8 mouse cellular contexts compared by ENCODE assay signal in the genomic region with DNA sequence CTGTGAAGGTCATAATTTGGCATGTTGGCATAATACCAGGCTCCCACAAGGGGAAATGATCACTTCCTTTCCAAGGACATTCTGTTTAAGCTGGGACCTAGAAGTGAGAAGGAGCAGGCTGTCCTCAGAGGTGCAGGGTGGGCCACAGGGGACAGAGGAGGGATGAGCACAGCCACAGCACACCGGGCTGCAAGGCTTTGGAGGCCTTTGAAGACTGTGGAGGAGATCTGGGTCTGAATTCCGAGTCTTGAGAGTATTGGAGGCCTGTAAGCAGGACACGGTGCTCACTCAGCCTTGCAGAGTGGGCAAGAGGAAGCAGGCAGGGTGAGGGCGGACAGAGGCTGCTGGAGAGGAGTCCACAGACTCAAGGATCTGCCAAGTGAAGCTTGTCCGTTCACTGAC. TPM values are rescaled to one million over a fixed set of nuclear protein-coding genes. Genes with fewer than 3 reads are reported as not detected.
DNase-seq lines count a peak whose midpoint lies in the region; ATAC-seq lines count a peak whose summit lies in the region.

No protein-coding gene starts in this region.

- no peaks in the 10 kb centered on the region for H3K27me3 ChIP-seq in heart, embryonic 11.5 days (ENCODE audit: control insufficient read depth, insufficient read depth, low read length)

- no peak overlapping the region for H3K4me2 ChIP-seq in heart, embryonic 11.5 days

- no peaks in the 10 kb centered on the region for H3K36me3 ChIP-seq in heart, embryonic 11.5 days (ENCODE audit: control insufficient read depth, insufficient read depth, low read length)

- H3K9ac ChIP-seq in heart, embryonic 11.5 days (ENCODE audit: low read depth, low read length): no peak overlapping the region

- no peak for ATAC-seq in heart, embryonic 11.5 days (replicated peaks; ENCODE audit: insufficient number of reproducible peaks, low FRiP score, low TSS enrichment)
- peak; percentile 31 for ATAC-seq in granulocyte monocyte progenitor cell, adult 5-6 weeks (replicated peaks; ENCODE audit: poor library complexity, severe bottlenecking)

- H3K9me3 ChIP-seq in heart, embryonic 11.5 days (replicated peaks; ENCODE audit: control insufficient read depth, low read length): no peaks in the 10 kb centered on the region

- DNase-seq in heart, adult 8-10 months (ENCODE audit: low spot score): peak; percentile 77
- peak; percentile 39 for DNase-seq in kidney, postnatal 10 days
- peak; percentile 41 to 51 for DNase-seq in lung, postnatal 4 days
- DNase-seq in MN1 (ENCODE audit: low spot score): no peak
- no peak for DNase-seq in natural killer cell, adult 2 months (ENCODE audit: low spot score in 2 of 2)
- DNase-seq in layer of hippocampus, adult 8-10 months (ENCODE audit: low spot score in 2 of 2): no peak

- 80% methylated on average over 5 of the region's 5 CpGs for WGBS in heart, embryonic 11.5 days (ENCODE audit: insufficient replicate concordance)

- no peak overlapping the region for H3K4me3 ChIP-seq in heart, embryonic 11.5 days (ENCODE audit: low read depth, low read length)

- H3K27ac ChIP-seq in heart, embryonic 11.5 days (ENCODE audit: low read depth, low read length): no peak overlapping the region

- H3K4me1 ChIP-seq in heart, embryonic 11.5 days (ENCODE audit: control insufficient read depth, insufficient read depth, low read length): no peaks in the 10 kb centered on the region

RNA-seq across cellular contexts. Expression of a gene that starts 6.0 kb away (rescaled TPM):
- total RNA-seq in heart, adult 8-10 months (2022): 10 to 100 TPM; 24.9 to 30.8 (median 27.7) TPM
- 6.0 and 7.3 TPM in 2 replicates for polyA plus RNA-seq in heart, embryonic 11.5 days (2014; fragmentation: Nextera tagmentation; extraction: Ambion mirVana)
- 18.6 and 18.8 TPM in 2 replicates for total RNA-seq in granulocyte monocyte progenitor cell, adult 5-6 weeks (2014; fragmentation: Nextera tagmentation)
- total RNA-seq in granulocyte monocyte progenitor cell, adult 5-6 weeks (2017): 26.5 and 46.7 TPM in 2 replicates
- 10 to 100 TPM; 28.8 to 37.3 (median 34.8) TPM for total RNA-seq in layer of hippocampus, adult 8-10 months (2022)

RNA-seq across cellular contexts. Expression of a gene that starts 34.3 kb away (rescaled TPM):
- total RNA-seq in heart, adult 8-10 months (2022): 10 to 100 TPM; 25.5 to 32.9 (median 29.4) TPM
- 10.1 and 10.6 TPM in 2 replicates for polyA plus RNA-seq in heart, embryonic 11.5 days (2014; fragmentation: Nextera tagmentation; extraction: Ambion mirVana)
- 26.3 and 29.8 TPM in 2 replicates for total RNA-seq in granulocyte monocyte progenitor cell, adult 5-6 weeks (2014; fragmentation: Nextera tagmentation)
- total RNA-seq in granulocyte monocyte progenitor cell, adult 5-6 weeks (2017): 41.4 and 47.9 TPM in 2 replicates
- total RNA-seq in layer of hippocampus, adult 8-10 months (2022): 10 to 100 TPM; 51.0 to 55.5 (median 52.0) TPM

Comparison
In these comparisons a context has a peak if more than half of its experiments do, and no peak if none do; other contexts are left out.
1. DNase-seq: peak in heart, adult 8-10 months (single experiment), kidney, postnatal 10 days (single experiment) and lung, postnatal 4 days (2 of 2); none in MN1 (single experiment), natural killer cell, adult 2 months (0 of 2) and layer of hippocampus, adult 8-10 months (0 of 2).